Mouse (Mus musculus): ENCODE data around the gene Tpp1. TPM values are rescaled to one million over a fixed set of nuclear protein-coding genes. Genes with fewer than 3 reads are reported as not detected.

Tpp1 gene
- polyA plus RNA-seq, 1 experiment from 2014 or later, result 57.9 TPM

GRCm38 (mm10) chr7:105767729-105768165 lies 15.7 kb upstream of the Tpp1 start:
- 0 out of 2 replicates have a peak overlapping the region, but pooled peaks have one; percentile 0 for H3K9ac ChIP-seq (ENCODE audit: low read length)
- no peaks in the 10 kb centered on the region for H3K9me3 ChIP-seq (ENCODE audit: control insufficient read depth, low read length)
- WGBS, result 18% methylated on average over 6 of the region's 6 CpGs
- ATAC-seq (ENCODE audit: low FRiP score) (peak; percentile 81), DNase-seq (ENCODE audit: low spot score, missing footprints) (no peak)
- peaks cover 44% of the 10 kb centered on the region for H3K36me3 ChIP-seq (ENCODE audit: control insufficient read depth, insufficient read depth, low read length)
- H3K4me2 ChIP-seq, result peak overlapping the region; percentile 16; the same call in 1 of the 2 replicates
- H3K4me1 ChIP-seq (ENCODE audit: control insufficient read depth, insufficient read depth, low read length), result peaks cover 19% of the 10 kb centered on the region
- peaks cover 20% of the 10 kb centered on the region for H3K27me3 ChIP-seq (ENCODE audit: control insufficient read depth, insufficient read depth, low read length)
- no peak overlapping the region for H3K4me3 ChIP-seq (ENCODE audit: low read depth, low read length)
- peak overlapping the region; percentile 52 for H3K27ac ChIP-seq (ENCODE audit: low read depth, low read length)

GRCm38 (mm10) chr7:105764331-105764730 lies 12.3 kb upstream of the Tpp1 start:
- H3K9ac ChIP-seq (ENCODE audit: low read length), result no peak overlapping the region
- H3K4me3 ChIP-seq (ENCODE audit: low read depth, low read length), result no peak overlapping the region
- no peak overlapping the region for H3K4me2 ChIP-seq
- ATAC-seq (ENCODE audit: low FRiP score) (no peak), DNase-seq (ENCODE audit: low spot score, missing footprints) (no peak)
- H3K4me1 ChIP-seq (ENCODE audit: control insufficient read depth, insufficient read depth, low read length), result peaks cover 23% of the 10 kb centered on the region
- 93% methylated on average over 11 of the region's 11 CpGs for WGBS
- no peak overlapping the region for H3K27ac ChIP-seq (ENCODE audit: low read depth, low read length)
- H3K36me3 ChIP-seq (ENCODE audit: control insufficient read depth, insufficient read depth, low read length), result peaks cover 38% of the 10 kb centered on the region
- no peaks in the 10 kb centered on the region for H3K9me3 ChIP-seq (ENCODE audit: control insufficient read depth, low read length)
- peaks cover 32% of the 10 kb centered on the region for H3K27me3 ChIP-seq (ENCODE audit: control insufficient read depth, insufficient read depth, low read length)

GRCm38 (mm10) chr7:105762517-105763270 lies 10.7 kb upstream of the Tpp1 start:
- H3K4me3 ChIP-seq (ENCODE audit: low read depth, low read length), result no peak overlapping the region
- H3K4me2 ChIP-seq, result no peak overlapping the region
- H3K9ac ChIP-seq (ENCODE audit: low read length), result no peak overlapping the region
- no peak overlapping the region for H3K27ac ChIP-seq (ENCODE audit: low read depth, low read length)
- 15% methylated on average over 55 of the region's 55 CpGs for WGBS
- DNase-seq (ENCODE audit: low spot score, missing footprints), result peak; percentile 93
- no peaks in the 10 kb centered on the region for H3K9me3 ChIP-seq (ENCODE audit: control insufficient read depth, low read length)
- peaks cover 32% of the 10 kb centered on the region for H3K27me3 ChIP-seq (ENCODE audit: control insufficient read depth, insufficient read depth, low read length)
- peak; percentile 17; the same call in 1 of the 2 replicates for ATAC-seq (ENCODE audit: low FRiP score)
- peaks cover 50% of the 10 kb centered on the region for H3K36me3 ChIP-seq (ENCODE audit: control insufficient read depth, insufficient read depth, low read length)
- H3K4me1 ChIP-seq (ENCODE audit: control insufficient read depth, insufficient read depth, low read length), result peaks cover 8% of the 10 kb centered on the region

GRCm38 (mm10) chr7:105761813-105762484 lies 9.9 kb upstream of the Tpp1 start:
- WGBS, result 16% methylated on average over 51 of the region's 51 CpGs
- no peak for DNase-seq (ENCODE audit: low spot score, missing footprints)
- 0 out of 2 replicates have a peak, but pooled peaks cover 4% of the 10 kb centered on the region for H3K4me1 ChIP-seq (ENCODE audit: control insufficient read depth, insufficient read depth, low read length)
- peaks cover 32% of the 10 kb centered on the region for H3K27me3 ChIP-seq (ENCODE audit: control insufficient read depth, insufficient read depth, low read length)
- 0 out of 2 replicates have a peak, but pooled peaks have one; percentile 31 for ATAC-seq (ENCODE audit: low FRiP score)
- H3K4me3 ChIP-seq (ENCODE audit: low read depth, low read length), result no peak overlapping the region
- no peak overlapping the region for H3K9ac ChIP-seq (ENCODE audit: low read length)
- H3K36me3 ChIP-seq (ENCODE audit: control insufficient read depth, insufficient read depth, low read length), result peaks cover 52% of the 10 kb centered on the region
- H3K9me3 ChIP-seq (ENCODE audit: control insufficient read depth, low read length), result no peaks in the 10 kb centered on the region
- H3K4me2 ChIP-seq, result no peak overlapping the region
- H3K27ac ChIP-seq (ENCODE audit: low read depth, low read length), result no peak overlapping the region

GRCm38 (mm10) chr7:105753281-105753680 lies 1.2 kb upstream of the Tpp1 start:
- no peak for DNase-seq (ENCODE audit: low spot score, missing footprints)
- no peak for ATAC-seq (ENCODE audit: low FRiP score)
- no peak overlapping the region for H3K4me3 ChIP-seq (ENCODE audit: low read depth, low read length)
- 89% methylated on average over 10 of the region's 10 CpGs for WGBS
- no peak overlapping the region for H3K9ac ChIP-seq (ENCODE audit: low read length)
- peaks cover 8% of the 10 kb centered on the region for H3K4me1 ChIP-seq (ENCODE audit: control insufficient read depth, insufficient read depth, low read length)
- peaks cover 27% of the 10 kb centered on the region for H3K36me3 ChIP-seq (ENCODE audit: control insufficient read depth, insufficient read depth, low read length)
- H3K4me2 ChIP-seq, result no peak overlapping the region
- no peaks in the 10 kb centered on the region for H3K27me3 ChIP-seq (ENCODE audit: control insufficient read depth, insufficient read depth, low read length)
- H3K9me3 ChIP-seq (ENCODE audit: control insufficient read depth, low read length), result no peaks in the 10 kb centered on the region
- no peak overlapping the region for H3K27ac ChIP-seq (ENCODE audit: low read depth, low read length)

- no peak overlapping the region for H3K27ac ChIP-seq (ENCODE audit: low read depth, low read length)
- DNase-seq (ENCODE audit: low spot score, missing footprints) (no peak), ATAC-seq (ENCODE audit: low FRiP score) (no peak; the same call in 1 of the 2 replicates)
- no peaks in the 10 kb centered on the region for H3K27me3 ChIP-seq (ENCODE audit: control insufficient read depth, insufficient read depth, low read length)
- H3K36me3 ChIP-seq (ENCODE audit: control insufficient read depth, insufficient read depth, low read length), result peaks cover 24% of the 10 kb centered on the region
- H3K4me3 ChIP-seq (ENCODE audit: low read depth, low read length), result no peak overlapping the region
- no peaks in the 10 kb centered on the region for H3K9me3 ChIP-seq (ENCODE audit: control insufficient read depth, low read length)
- WGBS, result 90% methylated on average over 2 of the region's 2 CpGs
- H3K4me2 ChIP-seq, result no peak overlapping the region
- H3K9ac ChIP-seq (ENCODE audit: low read length), result no peak overlapping the region
- H3K4me1 ChIP-seq (ENCODE audit: control insufficient read depth, insufficient read depth, low read length), result peaks cover 8% of the 10 kb centered on the region
Observed at GRCm38 (mm10) chr7:105752716-105753115, 681 bp upstream of the Tpp1 start.

- ATAC-seq (ENCODE audit: low FRiP score) (no peak), DNase-seq (ENCODE audit: low spot score, missing footprints) (no peak)
- H3K27ac ChIP-seq (ENCODE audit: low read depth, low read length), result no peak overlapping the region
- 75% methylated on average over 2 of the region's 2 CpGs for WGBS
- H3K36me3 ChIP-seq (ENCODE audit: control insufficient read depth, insufficient read depth, low read length), result no peaks in the 10 kb centered on the region; the same call in 1 of the 2 replicates
- no peak overlapping the region for H3K4me2 ChIP-seq
- H3K4me3 ChIP-seq (ENCODE audit: low read depth, low read length), result no peak overlapping the region
- no peaks in the 10 kb centered on the region for H3K9me3 ChIP-seq (ENCODE audit: control insufficient read depth, low read length)
- H3K27me3 ChIP-seq (ENCODE audit: control insufficient read depth, insufficient read depth, low read length), result no peaks in the 10 kb centered on the region
- H3K9ac ChIP-seq (ENCODE audit: low read length), result no peak overlapping the region
- peaks cover 13% of the 10 kb centered on the region for H3K4me1 ChIP-seq (ENCODE audit: control insufficient read depth, insufficient read depth, low read length)
Observed at GRCm38 (mm10) chr7:105747776-105748175, 4.3 kb downstream of the Tpp1 start.

- Histone ChIP-seq H3K9me3 (ENCODE audit: control insufficient read depth, low read length) (no peaks in the 10 kb centered on the region), H3K27me3 (ENCODE audit: control insufficient read depth, insufficient read depth, low read length) (no peaks in the 10 kb centered on the region), H3K4me2 (peak within 1 kb of the TSS; percentile 84), H3K9ac (ENCODE audit: low read length) (peak within 1 kb of the TSS; percentile 79), H3K4me3 (ENCODE audit: low read depth, low read length) (peak within 1 kb of the TSS; percentile 70), H3K4me1 (ENCODE audit: control insufficient read depth, insufficient read depth, low read length) (peaks cover 6% of the 10 kb centered on the region), H3K36me3 (ENCODE audit: control insufficient read depth, insufficient read depth, low read length) (peaks cover 14% of the 10 kb centered on the region), H3K27ac (ENCODE audit: low read depth, low read length) (peak within 1 kb of the TSS; percentile 40; the same call in 1 of the 2 replicates)
- WGBS, result under 1% methylated on average over 66 of the region's 67 CpGs
- ATAC-seq (ENCODE audit: low FRiP score) (peak; percentile 98), DNase-seq (ENCODE audit: low spot score, missing footprints) (peak; percentile 98)
Observed at GRCm38 (mm10) chr7:105743926-105744590, 8.0 kb downstream of the Tpp1 start, which contains the start of gene Taf10. Gene Taf10, minus strand, starts transcription at chr7:105744361.

All from midbrain, embryonic 11.5 days (tissue).